Mouse (Mus musculus): Measurements from ENCODE around the gene Spata25. TPM values are rescaled to one million over a fixed set of nuclear protein-coding genes. Genes with fewer than 3 reads are reported as not detected.
"Not testable (repeated sequence)": the region's sequence is repeated elsewhere in the genome, so short reads cannot be mapped to it uniquely, and the experiment has no call there.

The Spata25 gene
- polyA plus RNA-seq, 1 experiment, result 0.25 TPM

GRCm38 (mm10) chr2:164866741-164867551 lies 38.6 kb upstream of the Spata25 start:
- DNase-seq, result no peak
- Histone ChIP-seq H3K27me3 (ENCODE audit: control insufficient read depth, insufficient read depth, low read length) (no peaks in the 10 kb centered on the region), H3K4me3 (replicated peaks; ENCODE audit: insufficient read depth, low read depth, low read length) (no peak overlapping the region), H3K4me1 (ENCODE audit: control insufficient read depth, insufficient read depth, low read length) (no peaks in the 10 kb centered on the region; the same call in 1 of the 2 replicates), H3K27ac (ENCODE audit: insufficient read depth, low read length) (no peak overlapping the region)
- no peak for TF ChIP-seq CTCF (IDR thresholded peaks at IDR 0.05; ENCODE audit: borderline replicate concordance, insufficient read depth, low read depth, low read length)
- no peak for TF ChIP-seq POLR2A (IDR thresholded peaks at IDR 0.05; ENCODE audit: borderline replicate concordance, insufficient read depth, low read length)
- 30% methylated on average over 16 of the region's 16 CpGs for WGBS

- H3K27me3 ChIP-seq (ENCODE audit: control insufficient read depth, insufficient read depth, low read length), result no peaks in the 10 kb centered on the region
- 88% methylated on average over 4 of the region's 4 CpGs for WGBS
These were observed 36.3 kb upstream of the Spata25 start for GRCm38 (mm10) chr2:164864593-164864992.

GRCm38 (mm10) chr2:164863411-164863810 lies 35.1 kb upstream of the Spata25 start:
- not testable (repeated sequence) for DNase-seq; H3K27me3 ChIP-seq (ENCODE audit: control insufficient read depth, insufficient read depth, low read length); H3K27ac ChIP-seq (ENCODE audit: insufficient read depth, low read length); H3K4me1 ChIP-seq (ENCODE audit: control insufficient read depth, insufficient read depth, low read length); H3K4me3 ChIP-seq (replicated peaks; ENCODE audit: insufficient read depth, low read depth, low read length)
- WGBS, result 92% methylated on average over 8 of the region's 9 CpGs

More at GRCm38 (mm10) chr2:164864593-164864992, 36.3 kb upstream of the Spata25 start:
- TF ChIP-seq POLR2A (IDR thresholded peaks at IDR 0.05; ENCODE audit: borderline replicate concordance, insufficient read depth, low read length) (no peak), CTCF (IDR thresholded peaks at IDR 0.05; ENCODE audit: borderline replicate concordance, insufficient read depth, low read depth, low read length) (no peak)
- no peak overlapping the region for H3K27ac ChIP-seq (ENCODE audit: insufficient read depth, low read length)
- DNase-seq, result no peak
- H3K4me3 ChIP-seq (replicated peaks; ENCODE audit: insufficient read depth, low read depth, low read length), result no peak overlapping the region
- no peaks in the 10 kb centered on the region; the same call in 1 of the 2 replicates for H3K4me1 ChIP-seq (ENCODE audit: control insufficient read depth, insufficient read depth, low read length)

- Histone ChIP-seq H3K27ac (ENCODE audit: insufficient read depth, low read length) (no peak overlapping the region), H3K4me1 (ENCODE audit: control insufficient read depth, insufficient read depth, low read length) (no peaks in the 10 kb centered on the region; the same call in 1 of the 2 replicates), H3K27me3 (ENCODE audit: control insufficient read depth, insufficient read depth, low read length) (no peaks in the 10 kb centered on the region), H3K4me3 (replicated peaks; ENCODE audit: insufficient read depth, low read depth, low read length) (no peak overlapping the region)
- WGBS, result 23% methylated on average over 9 of the region's 9 CpGs
- no peak for DNase-seq
- no peak for TF ChIP-seq CTCF (IDR thresholded peaks at IDR 0.05; ENCODE audit: borderline replicate concordance, insufficient read depth, low read depth, low read length)
- no peak for TF ChIP-seq POLR2A (IDR thresholded peaks at IDR 0.05; ENCODE audit: borderline replicate concordance, insufficient read depth, low read length)
These were observed 34.0 kb upstream of the Spata25 start for GRCm38 (mm10) chr2:164862179-164862861.

GRCm38 (mm10) chr2:164861094-164861493 lies 32.8 kb upstream of the Spata25 start:
- Histone ChIP-seq H3K27me3 (ENCODE audit: control insufficient read depth, insufficient read depth, low read length) (no peaks in the 10 kb centered on the region), H3K4me3 (replicated peaks; ENCODE audit: insufficient read depth, low read depth, low read length) (no peak overlapping the region), H3K4me1 (ENCODE audit: control insufficient read depth, insufficient read depth, low read length) (no peaks in the 10 kb centered on the region; the same call in 1 of the 2 replicates), H3K27ac (ENCODE audit: insufficient read depth, low read length) (no peak overlapping the region)
- TF ChIP-seq CTCF (IDR thresholded peaks at IDR 0.05; ENCODE audit: borderline replicate concordance, insufficient read depth, low read depth, low read length), result no peak
- TF ChIP-seq POLR2A (IDR thresholded peaks at IDR 0.05; ENCODE audit: borderline replicate concordance, insufficient read depth, low read length), result no peak
- no peak for DNase-seq
- WGBS, result 34% methylated on average over 4 of the region's 4 CpGs

GRCm38 (mm10) chr2:164859640-164860432 lies 31.5 kb upstream of the Spata25 start:
- no peak for DNase-seq
- Histone ChIP-seq H3K4me3 (replicated peaks; ENCODE audit: insufficient read depth, low read depth, low read length) (no peak overlapping the region), H3K27ac (ENCODE audit: insufficient read depth, low read length) (no peak overlapping the region), H3K4me1 (ENCODE audit: control insufficient read depth, insufficient read depth, low read length) (no peaks in the 10 kb centered on the region; the same call in 1 of the 2 replicates), H3K27me3 (ENCODE audit: control insufficient read depth, insufficient read depth, low read length) (no peaks in the 10 kb centered on the region)
- WGBS, result 80% methylated on average over 9 of the region's 9 CpGs
- no peak for TF ChIP-seq CTCF (IDR thresholded peaks at IDR 0.05; ENCODE audit: borderline replicate concordance, insufficient read depth, low read depth, low read length)

GRCm38 (mm10) chr2:164859155-164859554 lies 30.8 kb upstream of the Spata25 start:
- 87% methylated on average over 2 of the region's 2 CpGs for WGBS
- no peak for TF ChIP-seq CTCF (IDR thresholded peaks at IDR 0.05; ENCODE audit: borderline replicate concordance, insufficient read depth, low read depth, low read length)
- TF ChIP-seq POLR2A (IDR thresholded peaks at IDR 0.05; ENCODE audit: borderline replicate concordance, insufficient read depth, low read length), result no peak

More at GRCm38 (mm10) chr2:164859155-164859554, 30.8 kb upstream of the Spata25 start:
- Histone ChIP-seq H3K27ac (ENCODE audit: insufficient read depth, low read length) (no peak overlapping the region), H3K4me1 (ENCODE audit: control insufficient read depth, insufficient read depth, low read length) (no peaks in the 10 kb centered on the region; the same call in 1 of the 2 replicates), H3K4me3 (replicated peaks; ENCODE audit: insufficient read depth, low read depth, low read length) (no peak overlapping the region), H3K27me3 (ENCODE audit: control insufficient read depth, insufficient read depth, low read length) (no peaks in the 10 kb centered on the region)
- no peak for DNase-seq

Data from cerebellum, adult 2 months (tissue).